Mouse (Mus musculus) lung, adult 2 months (tissue): ENCODE data around the gene 6430571L13Rik.

ENCODE experiments used
- CTCF ChIP-seq: fragments of 200-500 bp; IDR thresholded peaks from 2 replicates; pipeline ENCODE4 v1.5.1; 2011; ENCODE audit warnings: mild to moderate bottlenecking, low read length, control low read depth; ENCODE audit not compliant: insufficient read depth
- POLR2A ChIP-seq: fragments of 200-500 bp; IDR thresholded peaks from 2 replicates; pipeline ENCODE4 v1.6.1; 2011; ENCODE audit warnings: low read depth, mild to moderate bottlenecking, control low read depth, low read length, borderline replicate concordance; ENCODE audit errors: extremely low read depth

- TF ChIP-seq POLR2A (no peak), CTCF (no peak)
Measured at GRCm38 (mm10) chr9:107377961-107378512, 37.6 kb downstream of the 6430571L13Rik start.
